Mouse (Mus musculus): ENCODE results near the gene Efhc1. TPM values are rescaled to one million over a fixed set of nuclear protein-coding genes. Genes with fewer than 3 reads are reported as not detected.
"Not testable (repeated sequence)": the region's sequence is repeated elsewhere in the genome, so short reads cannot be mapped to it uniquely, and the experiment has no call there.

The Efhc1 gene
- polyA plus RNA-seq, 1 experiment from 2014 or later: 2.9 TPM

GRCm38 (mm10) chr1:20922612-20923399 is 28.6 kb upstream of the Efhc1 start:
- no peak overlapping the region for H3K4me2 ChIP-seq
- no peaks in the 10 kb centered on the region for H3K27me3 ChIP-seq
- peaks cover 11% of the 10 kb centered on the region; the same call in 1 of the 2 replicates for H3K4me1 ChIP-seq
- no peak for ATAC-seq (ENCODE audit: insufficient number of reproducible peaks, low FRiP score, low TSS enrichment, low read depth)
- H3K27ac ChIP-seq: no peak overlapping the region
- H3K9me3 ChIP-seq: no peaks in the 10 kb centered on the region
- WGBS: 45% methylated on average over 11 of the region's 11 CpGs
- H3K9ac ChIP-seq: no peak overlapping the region
- H3K4me3 ChIP-seq: no peak overlapping the region
- H3K36me3 ChIP-seq: no peaks in the 10 kb centered on the region

GRCm38 (mm10) chr1:20925324-20925723 is 26.1 kb upstream of the Efhc1 start:
- H3K27me3 ChIP-seq; H3K9ac ChIP-seq; H3K4me3 ChIP-seq; H3K27ac ChIP-seq; H3K9me3 ChIP-seq; H3K4me2 ChIP-seq; ATAC-seq (ENCODE audit: insufficient number of reproducible peaks, low FRiP score, low TSS enrichment, low read depth); H3K36me3 ChIP-seq: not testable (repeated sequence)
- 84% methylated on average over 7 of the region's 7 CpGs for WGBS
- peaks cover 11% of the 10 kb centered on the region; the same call in 1 of the 2 replicates for H3K4me1 ChIP-seq

GRCm38 (mm10) chr1:20925926-20926325 is 25.5 kb upstream of the Efhc1 start:
- 86% methylated on average over 4 of the region's 4 CpGs for WGBS
- ATAC-seq (ENCODE audit: insufficient number of reproducible peaks, low FRiP score, low TSS enrichment, low read depth): no peak

GRCm38 (mm10) chr1:20926376-20926775 is 25.1 kb upstream of the Efhc1 start:
- Histone ChIP-seq H3K9me3 (no peaks in the 10 kb centered on the region), H3K9ac (no peak overlapping the region), H3K4me3 (no peak overlapping the region), H3K4me2 (no peak overlapping the region), H3K27me3 (no peaks in the 10 kb centered on the region), H3K36me3 (no peaks in the 10 kb centered on the region), H3K27ac (no peak overlapping the region), H3K4me1 (peaks cover 11% of the 10 kb centered on the region; the same call in 1 of the 2 replicates)
- ATAC-seq (ENCODE audit: insufficient number of reproducible peaks, low FRiP score, low TSS enrichment, low read depth): no peak
- WGBS: 81% methylated on average over 4 of the region's 4 CpGs

More at GRCm38 (mm10) chr1:20925926-20926325, 25.5 kb upstream of the Efhc1 start:
- Histone ChIP-seq H3K27me3 (no peaks in the 10 kb centered on the region), H3K27ac (no peak overlapping the region), H3K9me3 (no peaks in the 10 kb centered on the region), H3K9ac (no peak overlapping the region), H3K4me3 (no peak overlapping the region), H3K4me2 (no peak overlapping the region), H3K4me1 (peaks cover 11% of the 10 kb centered on the region; the same call in 1 of the 2 replicates), H3K36me3 (no peaks in the 10 kb centered on the region)

- Histone ChIP-seq H3K27ac (no peak overlapping the region), H3K9me3 (no peaks in the 10 kb centered on the region), H3K4me3 (no peak overlapping the region), H3K4me1 (0 out of 2 replicates have a peak, but pooled peaks cover 2% of the 10 kb centered on the region), H3K9ac (no peak overlapping the region), H3K36me3 (no peaks in the 10 kb centered on the region), H3K4me2 (no peak overlapping the region), H3K27me3 (no peaks in the 10 kb centered on the region)
- no peak for ATAC-seq (ENCODE audit: insufficient number of reproducible peaks, low FRiP score, low TSS enrichment, low read depth)
- WGBS: 52% methylated on average over 4 of the region's 4 CpGs
Observed at GRCm38 (mm10) chr1:20928487-20928886, 22.9 kb upstream of the Efhc1 start.

GRCm38 (mm10) chr1:20933457-20933856 is 18.0 kb upstream of the Efhc1 start:
- 23% methylated on average over 7 of the region's 7 CpGs for WGBS
- Histone ChIP-seq H3K9me3 (no peaks in the 10 kb centered on the region), H3K4me3 (no peak overlapping the region), H3K27me3 (no peaks in the 10 kb centered on the region), H3K27ac (no peak overlapping the region), H3K4me1 (no peaks in the 10 kb centered on the region), H3K36me3 (peaks cover 21% of the 10 kb centered on the region), H3K9ac (no peak overlapping the region), H3K4me2 (no peak overlapping the region)
- ATAC-seq (ENCODE audit: insufficient number of reproducible peaks, low FRiP score, low TSS enrichment, low read depth): no peak

- 90% methylated on average over 22 of the region's 22 CpGs for WGBS
- 0 out of 2 replicates have a peak, but pooled peaks have one; percentile 24 for ATAC-seq (ENCODE audit: insufficient number of reproducible peaks, low FRiP score, low TSS enrichment, low read depth)
- Histone ChIP-seq H3K4me3 (no peak overlapping the region), H3K9me3 (no peaks in the 10 kb centered on the region), H3K9ac (no peak overlapping the region), H3K27ac (no peak overlapping the region), H3K36me3 (peaks cover 21% of the 10 kb centered on the region), H3K27me3 (no peaks in the 10 kb centered on the region), H3K4me2 (no peak overlapping the region), H3K4me1 (no peaks in the 10 kb centered on the region)
Observed at GRCm38 (mm10) chr1:20935106-20935505, 16.3 kb upstream of the Efhc1 start.

- no peak overlapping the region for H3K4me3 ChIP-seq
- no peak overlapping the region for H3K9ac ChIP-seq
- 25% methylated on average over 3 of the region's 3 CpGs for WGBS
- no peak overlapping the region for H3K27ac ChIP-seq
- H3K4me2 ChIP-seq: no peak overlapping the region
- ATAC-seq (ENCODE audit: insufficient number of reproducible peaks, low FRiP score, low TSS enrichment, low read depth): no peak
- H3K9me3 ChIP-seq: no peaks in the 10 kb centered on the region
- H3K36me3 ChIP-seq: peaks cover 21% of the 10 kb centered on the region
- no peaks in the 10 kb centered on the region for H3K27me3 ChIP-seq
- peaks cover 11% of the 10 kb centered on the region; the same call in 1 of the 2 replicates for H3K4me1 ChIP-seq
Observed at GRCm38 (mm10) chr1:20939046-20939445, 12.4 kb upstream of the Efhc1 start.

- H3K4me3 ChIP-seq: no peak overlapping the region
- no peak overlapping the region for H3K27ac ChIP-seq
- H3K4me2 ChIP-seq: no peak overlapping the region
- peaks cover 15% of the 10 kb centered on the region for H3K36me3 ChIP-seq
- peaks cover 11% of the 10 kb centered on the region; the same call in 1 of the 2 replicates for H3K4me1 ChIP-seq
- no peaks in the 10 kb centered on the region for H3K27me3 ChIP-seq
- H3K9me3 ChIP-seq: no peaks in the 10 kb centered on the region
- no peak for ATAC-seq (ENCODE audit: insufficient number of reproducible peaks, low FRiP score, low TSS enrichment, low read depth)
- H3K9ac ChIP-seq: no peak overlapping the region
- 57% methylated on average over 16 of the region's 16 CpGs for WGBS
Observed at GRCm38 (mm10) chr1:20940151-20940550, 11.3 kb upstream of the Efhc1 start.

- Histone ChIP-seq H3K27me3 (no peaks in the 10 kb centered on the region), H3K4me1 (peaks cover 11% of the 10 kb centered on the region; the same call in 1 of the 2 replicates)
- WGBS: 29% methylated on average over 2 of the region's 2 CpGs
Observed at GRCm38 (mm10) chr1:20941322-20941721, 10.1 kb upstream of the Efhc1 start.

GRCm38 (mm10) chr1:20941857-20942256 is 9.6 kb upstream of the Efhc1 start:
- no peak overlapping the region for H3K9ac ChIP-seq
- H3K4me3 ChIP-seq: no peak overlapping the region
- H3K27ac ChIP-seq: peak overlapping the region; percentile 61
- H3K9me3 ChIP-seq: no peaks in the 10 kb centered on the region
- 61% methylated on average over 7 of the region's 7 CpGs for WGBS
- H3K4me1 ChIP-seq: peaks cover 11% of the 10 kb centered on the region; the same call in 1 of the 2 replicates
- H3K36me3 ChIP-seq: 0 out of 2 replicates have a peak, but pooled peaks cover 2% of the 10 kb centered on the region
- no peak overlapping the region for H3K4me2 ChIP-seq
- ATAC-seq (ENCODE audit: insufficient number of reproducible peaks, low FRiP score, low TSS enrichment, low read depth): no peak
- no peaks in the 10 kb centered on the region for H3K27me3 ChIP-seq

More at GRCm38 (mm10) chr1:20941322-20941721, 10.1 kb upstream of the Efhc1 start:
- no peak for ATAC-seq (ENCODE audit: insufficient number of reproducible peaks, low FRiP score, low TSS enrichment, low read depth)
- no peaks in the 10 kb centered on the region for H3K9me3 ChIP-seq
- no peak overlapping the region for H3K4me2 ChIP-seq
- no peak overlapping the region for H3K9ac ChIP-seq
- H3K36me3 ChIP-seq: peaks cover 7% of the 10 kb centered on the region; the same call in 1 of the 2 replicates
- H3K27ac ChIP-seq: no peak overlapping the region
- no peak overlapping the region for H3K4me3 ChIP-seq

- Histone ChIP-seq H3K27ac (no peak overlapping the region), H3K9ac (no peak overlapping the region), H3K27me3 (no peaks in the 10 kb centered on the region), H3K36me3 (no peaks in the 10 kb centered on the region), H3K4me2 (no peak overlapping the region), H3K4me3 (no peak overlapping the region), H3K4me1 (peaks cover 11% of the 10 kb centered on the region; the same call in 1 of the 2 replicates), H3K9me3 (no peaks in the 10 kb centered on the region)
- ATAC-seq (ENCODE audit: insufficient number of reproducible peaks, low FRiP score, low TSS enrichment, low read depth): no peak
- 96% methylated on average over 2 of the region's 2 CpGs for whole genome bisulfite sequencing
Observed at GRCm38 (mm10) chr1:20943016-20943415, 8.4 kb upstream of the Efhc1 start.

Data from limb, embryonic 15.5 days (tissue).